Mouse (Mus musculus): ENCODE measurements around the gene Rgmb. TPM values are rescaled to one million over a fixed set of nuclear protein-coding genes. Genes with fewer than 3 reads are reported as not detected.

Gene Rgmb
- total RNA-seq, 2 experiments from 2014 or later, result 14.5 to 14.6 TPM

DNA sequence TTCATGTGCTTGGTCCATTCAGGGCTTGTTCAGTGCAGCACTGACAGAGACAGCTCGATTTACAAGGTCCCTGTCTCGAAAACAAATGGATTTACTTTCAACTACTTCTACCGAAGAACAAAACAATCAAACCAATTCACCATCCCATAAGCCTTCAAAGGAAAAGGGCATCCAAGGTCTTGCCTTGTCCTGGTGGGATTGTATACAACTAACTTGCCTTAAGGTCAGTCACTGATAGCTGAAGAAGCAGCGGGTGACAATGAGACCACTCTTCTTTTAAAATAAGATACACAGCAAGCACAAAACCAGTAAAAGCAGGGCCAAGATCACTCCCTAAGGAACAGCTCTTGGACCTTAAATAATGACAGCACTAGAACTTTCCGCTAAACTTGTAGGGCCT is 7.6 kb downstream of the Rgmb start:
- DNase-seq (ENCODE audit: low spot score in 2 of 2), result no peak

DNA sequence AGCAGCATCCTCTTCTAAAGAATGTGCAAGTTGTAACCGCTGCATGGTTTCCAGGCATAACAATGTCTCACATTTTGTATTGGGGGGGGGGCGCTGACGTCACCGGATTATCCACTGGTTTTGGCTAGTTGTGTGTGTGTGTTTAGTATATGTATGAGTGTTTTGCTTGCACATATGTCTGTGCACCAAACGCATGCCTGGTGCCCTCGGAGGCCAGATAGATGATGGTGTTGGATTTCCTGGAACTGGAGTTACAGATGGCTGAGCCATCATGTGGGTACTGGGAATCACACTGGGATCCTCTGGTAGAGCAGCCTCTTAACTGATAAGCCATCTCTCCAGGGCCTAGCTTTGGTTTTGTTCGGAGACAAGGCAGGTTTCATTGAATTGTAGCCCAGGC is 8.5 kb downstream of the Rgmb start:
- no peak for DNase-seq (ENCODE audit: low spot score in 2 of 2)

DNA sequence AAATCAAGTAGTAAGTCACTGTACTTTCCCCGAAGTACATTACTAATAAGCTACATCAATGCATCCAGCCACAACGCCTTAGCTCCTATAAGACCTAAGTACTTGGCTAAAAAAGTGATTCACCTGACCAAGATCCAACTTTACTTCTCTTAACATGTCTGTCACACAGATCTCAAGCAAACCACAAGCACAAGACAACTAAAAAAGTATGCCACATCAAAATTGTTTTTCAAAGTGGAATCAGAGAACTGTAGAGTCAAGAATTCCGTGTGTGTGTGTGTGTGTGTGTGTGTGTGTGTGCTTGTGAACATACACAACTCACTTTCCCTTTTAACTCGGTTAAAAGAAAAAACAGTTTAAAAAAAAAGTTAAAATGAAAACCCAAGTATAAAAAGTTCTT is 9.1 kb downstream of the Rgmb start:
- DNase-seq (ENCODE audit: low spot score in 2 of 2), result no peak

DNA sequence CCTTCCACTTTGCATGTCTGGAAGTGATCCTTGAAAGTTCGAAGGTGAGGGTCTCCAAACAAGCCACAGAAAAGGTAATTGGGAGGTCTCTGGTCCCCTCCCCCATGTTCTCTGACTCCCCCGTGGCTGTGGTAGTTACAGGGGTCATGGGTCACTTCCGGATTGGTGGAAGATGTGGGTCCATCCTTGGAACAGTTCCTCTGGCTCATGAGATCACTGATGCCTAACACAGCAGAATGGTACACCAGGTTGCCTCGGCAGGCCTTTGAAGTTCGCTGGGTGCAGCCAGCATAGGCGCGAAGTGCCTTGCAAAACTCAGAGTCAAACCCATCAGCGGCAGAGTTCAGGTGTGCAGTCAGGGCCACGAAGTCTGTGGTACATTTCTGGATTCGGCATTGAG is 10.1 kb downstream of the Rgmb start:
- no peak for DNase-seq (ENCODE audit: low spot score in 2 of 2)

DNA sequence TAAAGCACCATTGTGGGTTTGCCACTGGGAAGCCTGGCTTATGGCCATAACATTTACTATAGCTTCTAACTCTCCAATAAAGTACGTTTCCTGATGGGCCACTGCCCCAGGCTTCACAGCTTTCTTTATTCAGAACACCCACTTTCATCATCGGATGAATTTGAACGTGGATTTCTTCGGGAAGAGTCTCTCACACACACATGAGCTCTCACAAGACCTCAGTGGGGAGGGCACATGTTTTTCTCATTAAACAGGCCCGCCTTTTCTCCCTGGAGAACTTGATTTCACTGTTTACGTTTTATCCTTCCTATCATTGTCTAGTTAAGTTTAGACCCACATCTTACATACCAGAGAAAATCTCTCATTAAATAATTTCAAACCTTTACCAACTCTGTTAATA is 10.7 kb downstream of the Rgmb start:
- DNase-seq (ENCODE audit: low spot score in 2 of 2), result no peak

DNA sequence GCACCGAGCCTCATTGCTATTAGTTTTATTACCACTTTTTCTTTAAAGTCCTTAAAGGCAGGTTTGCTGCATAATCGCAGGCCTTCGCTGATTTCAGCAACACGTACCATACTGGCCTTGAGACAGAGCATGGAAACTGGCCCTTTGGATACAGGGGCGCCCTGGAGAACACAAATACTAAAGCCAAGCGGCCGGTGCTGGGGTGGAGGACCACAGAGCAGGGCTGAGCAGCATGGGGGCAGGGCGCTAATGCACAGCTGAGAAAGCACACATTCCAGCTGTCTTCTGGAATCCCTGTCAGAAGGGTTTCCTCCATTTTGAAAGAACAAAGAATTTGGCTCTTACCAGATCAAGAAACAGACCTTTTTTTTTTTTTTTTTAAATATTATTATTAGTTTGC is 12.5 kb downstream of the Rgmb start:
- DNase-seq (ENCODE audit: low spot score in 2 of 2), result no peak

DNA sequence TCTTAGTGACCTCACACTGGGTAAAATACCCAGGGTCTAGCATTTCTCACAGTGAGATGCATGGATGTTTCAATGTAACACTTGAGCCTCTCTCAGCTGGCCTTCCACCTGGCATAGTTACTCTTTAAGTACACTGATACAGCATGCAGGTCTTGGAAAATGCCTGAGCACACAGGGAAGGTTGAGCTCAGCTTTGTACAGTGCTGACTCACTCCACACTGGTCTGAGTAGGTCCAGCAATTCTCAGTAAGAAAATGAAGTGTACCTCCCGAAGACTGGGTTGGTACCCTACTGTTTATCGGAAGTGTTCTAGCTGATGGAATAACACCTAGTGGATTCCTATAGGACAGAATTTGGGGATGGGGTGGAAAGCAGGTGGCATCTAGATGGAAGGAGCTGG is 13.2 kb downstream of the Rgmb start:
- DNase-seq (ENCODE audit: low spot score in 2 of 2), result no peak

DNA sequence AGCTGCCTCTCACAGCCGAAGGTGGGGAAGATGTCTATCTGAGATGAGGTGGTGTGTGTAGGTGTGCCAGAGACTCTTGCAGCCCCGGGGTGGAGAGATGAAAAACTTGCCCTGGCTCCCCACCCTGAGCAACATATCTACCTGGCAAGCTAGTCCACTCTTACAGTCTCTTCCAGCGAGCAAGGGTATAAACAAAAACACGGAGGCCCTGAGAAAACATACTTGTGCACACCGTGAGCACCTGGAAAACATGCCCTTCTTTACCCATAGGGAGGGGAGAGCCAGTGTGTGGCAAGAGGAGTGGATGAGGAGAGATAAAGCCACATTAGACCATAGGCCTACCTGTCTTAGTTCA is 13.8 kb downstream of the Rgmb start:
- DNase-seq (ENCODE audit: low spot score in 2 of 2), result no peak

DNA sequence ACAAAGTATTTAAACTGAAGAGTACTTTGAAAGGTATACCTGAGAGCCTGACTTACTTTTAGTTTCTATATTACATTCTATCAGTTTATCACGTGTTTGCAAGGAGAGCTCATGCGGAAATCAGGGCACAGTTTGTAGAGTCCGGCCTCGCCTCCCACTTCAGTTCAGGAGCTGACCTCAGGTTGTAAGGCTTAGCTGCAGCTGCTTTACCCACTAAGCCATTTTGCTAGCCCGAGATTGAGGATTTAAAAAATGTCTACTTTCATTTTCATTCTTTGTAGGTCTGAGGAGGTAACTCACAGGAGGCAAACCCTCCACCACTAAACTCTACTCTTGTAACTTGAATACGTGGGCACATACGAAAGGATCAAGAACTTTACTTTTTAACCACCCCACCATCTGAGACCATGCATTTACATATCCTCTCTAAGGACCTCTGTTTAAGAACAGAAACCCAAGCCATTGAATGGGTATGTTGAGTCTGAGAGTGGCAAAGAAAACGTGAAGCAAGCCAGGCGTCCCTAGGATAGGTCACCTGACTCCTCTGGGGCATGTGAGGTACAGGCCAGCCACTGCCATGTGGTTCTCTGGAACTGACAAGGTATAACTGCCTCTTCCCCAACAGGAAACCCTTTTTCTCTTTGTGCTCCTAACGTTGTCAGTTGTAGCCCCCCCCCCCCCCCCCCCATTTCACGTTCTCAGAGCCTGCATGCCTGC is 14.3 kb downstream of the Rgmb start:
- no peak for DNase-seq (ENCODE audit: low spot score in 2 of 2)

DNA sequence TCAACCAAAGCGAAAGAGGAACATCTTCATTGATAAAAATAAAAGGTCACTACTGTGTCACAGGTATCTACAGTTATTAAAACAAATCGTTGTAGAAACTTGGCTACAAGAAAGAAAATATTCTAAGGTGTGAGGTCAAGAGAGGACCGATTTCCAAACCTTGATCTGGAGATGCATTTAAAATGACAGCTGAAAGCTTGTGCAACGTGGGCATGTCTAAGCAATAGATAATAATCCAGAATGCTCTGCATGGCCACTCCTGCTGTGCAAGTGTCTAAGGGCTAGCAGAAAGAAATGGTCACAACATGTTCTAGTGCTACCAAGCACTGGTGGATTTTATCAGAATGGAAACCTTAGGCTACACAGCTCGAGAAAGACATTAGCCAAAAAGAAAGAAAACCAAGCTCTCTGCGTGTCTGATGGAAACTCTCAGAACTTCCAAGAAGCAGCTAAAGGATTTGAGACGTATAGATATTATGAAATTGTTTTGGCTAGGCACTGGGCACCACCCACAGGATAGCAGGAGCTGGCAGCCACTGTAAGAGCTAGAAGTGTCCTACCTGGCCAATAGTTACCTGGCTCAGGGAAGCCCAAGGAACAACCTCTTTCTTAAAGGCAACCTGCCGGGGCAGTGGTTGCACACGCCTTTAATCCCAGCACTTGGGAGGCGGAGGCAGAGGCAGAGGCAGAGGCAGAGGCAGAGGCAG is 15.4 kb downstream of the Rgmb start:
- DNase-seq (ENCODE audit: low spot score in 2 of 2), result no peak

DNA sequence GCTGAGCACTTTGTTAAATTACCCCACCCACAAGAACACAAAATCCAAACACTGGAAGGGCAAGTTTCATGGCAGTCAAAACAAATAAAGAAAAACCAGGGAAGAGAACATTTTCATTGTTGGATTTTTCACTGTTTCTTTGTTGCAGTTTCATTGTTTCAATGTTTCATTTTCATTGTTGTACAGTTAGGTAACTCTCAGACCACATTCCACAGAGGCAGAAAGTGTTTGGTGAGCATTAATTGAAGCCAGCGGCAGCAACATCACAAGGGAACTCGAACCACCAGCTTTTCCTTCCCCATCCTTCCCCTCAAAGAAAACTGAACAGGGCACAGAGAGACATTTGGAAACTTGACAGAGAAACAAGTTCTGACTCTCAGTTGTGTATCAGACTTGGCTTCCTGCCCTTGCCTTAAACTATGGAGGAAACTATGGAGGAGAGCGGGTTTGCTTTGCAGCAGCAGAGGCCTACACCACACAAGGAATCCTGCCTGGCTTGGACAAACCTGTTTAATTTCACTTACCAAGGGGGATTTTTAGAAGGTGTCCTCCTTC is 17.1 kb downstream of the Rgmb start:
- no peak for DNase-seq (ENCODE audit: low spot score in 2 of 2)

DNA sequence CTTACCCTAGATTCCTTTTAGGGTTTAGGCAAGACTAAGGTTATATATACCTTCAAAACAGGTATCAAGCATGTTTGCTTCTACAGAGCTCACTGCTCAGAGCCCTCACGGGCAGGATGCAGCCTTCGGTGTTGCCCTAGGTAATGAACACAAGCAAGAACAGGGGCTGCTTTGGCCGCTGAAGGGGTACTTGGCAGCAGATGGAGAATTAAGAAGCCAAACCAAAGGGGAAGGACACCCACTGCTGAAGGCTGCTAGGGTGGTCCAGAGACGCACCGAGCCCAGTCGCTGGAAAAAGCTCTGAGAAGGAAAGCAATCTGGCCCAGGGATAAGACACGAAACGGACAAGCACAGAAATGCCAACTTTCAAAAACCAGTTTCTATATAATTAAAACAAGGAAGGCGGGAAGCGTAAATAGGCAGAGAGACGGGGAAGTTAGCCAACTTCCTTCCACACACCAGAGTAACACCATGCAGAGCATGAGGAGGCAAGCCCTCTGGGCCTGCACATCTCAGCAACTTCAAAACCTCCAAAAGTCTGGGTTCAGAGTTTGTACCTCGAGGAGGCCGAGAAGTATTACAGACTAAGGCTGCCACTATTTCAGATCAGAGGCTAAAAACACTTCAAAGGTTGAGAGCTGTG is 18.6 kb downstream of the Rgmb start:
- no peak for DNase-seq (ENCODE audit: low spot score in 2 of 2)

DNA sequence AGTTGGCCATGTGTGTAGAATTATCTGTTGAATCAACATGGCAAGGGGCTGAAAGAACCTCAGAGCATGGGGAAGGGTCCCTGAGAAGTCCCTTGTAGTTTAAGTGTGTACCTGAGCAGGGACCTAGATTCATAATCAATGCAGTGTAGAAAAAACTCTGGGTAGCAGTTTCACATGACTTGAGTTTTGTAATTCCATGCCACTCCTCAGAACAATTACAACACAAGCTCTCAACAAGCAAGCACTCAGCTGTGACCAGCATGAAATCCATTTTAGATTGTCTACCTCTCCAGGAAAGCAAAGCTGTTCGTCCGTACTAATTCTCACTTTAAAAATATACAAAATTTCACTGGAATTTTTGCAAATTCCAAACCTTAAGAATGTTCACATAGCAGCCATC is 20.9 kb downstream of the Rgmb start:
- DNase-seq (ENCODE audit: low spot score in 2 of 2), result no peak

DNA sequence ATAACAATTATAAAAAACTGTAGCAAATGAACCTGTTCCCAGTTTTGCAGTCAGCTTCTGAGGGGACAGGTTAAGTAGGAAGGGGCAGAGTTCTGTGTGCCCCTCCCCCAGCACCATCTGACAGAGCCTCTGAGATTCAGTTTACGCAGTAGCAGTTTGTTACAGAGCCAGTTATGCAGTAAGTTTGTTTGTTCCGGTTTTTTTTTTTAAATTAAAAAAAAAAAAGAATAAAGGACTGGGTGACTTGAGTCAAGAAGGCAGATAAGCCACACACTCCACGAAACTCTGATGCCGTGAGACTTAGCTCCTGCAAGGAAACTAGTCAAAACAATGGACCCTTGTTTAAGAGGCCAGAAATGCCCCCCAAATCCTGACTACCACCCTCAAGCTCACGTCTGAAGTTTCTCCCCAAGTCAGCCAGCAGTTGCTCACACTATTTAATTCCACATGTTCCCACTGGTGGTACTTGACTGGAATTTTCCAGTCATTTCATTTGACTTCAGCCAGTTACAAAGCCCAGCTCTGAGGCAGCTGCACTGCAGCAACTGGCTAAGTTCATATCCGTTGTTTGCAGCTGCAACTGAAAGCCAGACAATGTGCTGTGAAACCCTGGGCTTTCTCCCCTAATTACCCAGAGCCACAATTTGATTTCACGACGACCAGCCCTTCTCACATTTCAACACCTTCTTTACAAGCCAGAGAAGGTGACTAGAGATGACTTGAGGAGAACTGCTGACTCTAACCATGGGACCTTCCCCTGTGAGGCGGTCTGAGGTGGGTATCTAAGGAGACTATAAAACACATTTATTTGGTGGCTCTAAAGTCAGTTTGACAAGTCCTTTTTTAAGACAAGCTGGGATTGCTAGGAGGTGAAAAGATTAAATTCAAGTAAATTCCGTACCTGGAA is 22.1 kb downstream of the Rgmb start:
- no peak for DNase-seq (ENCODE audit: low spot score in 2 of 2)

DNA sequence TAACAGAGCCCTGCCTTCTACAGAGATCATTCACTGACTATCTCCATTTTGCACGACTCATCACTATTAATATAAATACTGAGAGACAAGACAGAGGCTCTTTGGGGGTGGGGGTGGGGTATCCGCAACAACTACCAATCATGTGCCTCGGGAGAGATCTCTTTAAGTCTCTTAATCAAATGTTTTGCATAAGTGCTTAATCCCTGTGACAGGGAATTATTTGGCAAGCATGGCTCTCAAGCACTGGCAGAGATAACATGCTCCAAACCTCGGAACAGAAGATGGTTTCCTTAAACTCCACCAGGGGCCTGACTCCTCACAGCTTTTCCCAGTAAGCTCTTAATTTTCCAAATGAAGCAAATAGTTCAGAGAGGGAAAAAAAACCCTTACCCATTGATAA is 22.8 kb downstream of the Rgmb start:
- no peak for DNase-seq (ENCODE audit: low spot score in 2 of 2)

DNA sequence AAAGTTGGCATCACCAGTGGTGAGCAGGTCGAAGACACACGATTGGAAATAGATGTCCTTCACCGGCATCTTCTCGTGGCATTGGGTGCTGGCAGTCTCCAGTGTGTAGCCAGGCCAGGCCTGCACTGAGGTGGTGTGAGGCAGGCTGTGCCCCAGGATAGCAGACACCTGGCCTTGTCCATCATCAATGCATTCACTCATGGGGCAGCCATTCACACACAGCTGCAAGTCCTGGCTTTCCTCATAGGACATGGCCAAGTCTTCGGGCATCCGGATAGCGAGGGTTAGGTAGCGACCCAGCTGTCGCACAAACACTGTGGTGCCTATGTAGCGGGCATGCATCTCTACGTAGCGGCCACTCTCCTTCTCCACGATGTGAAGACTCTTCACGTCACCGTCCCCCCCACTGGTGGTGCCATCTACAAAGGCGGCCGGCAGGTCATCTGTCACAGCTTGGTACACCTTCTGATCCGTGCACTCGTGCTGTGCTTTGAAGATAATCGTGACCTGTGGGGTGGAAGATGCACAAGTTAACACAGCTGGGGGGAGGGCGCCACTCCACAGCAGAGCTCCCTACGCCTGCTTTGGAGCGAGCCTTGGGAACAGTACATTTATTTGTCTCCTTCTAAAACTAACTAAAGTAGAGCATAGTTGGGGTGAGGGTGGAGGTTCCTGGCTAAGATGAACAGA is 23.4 kb downstream of the Rgmb start:
- no peak for DNase-seq (ENCODE audit: low spot score in 2 of 2)

DNA sequence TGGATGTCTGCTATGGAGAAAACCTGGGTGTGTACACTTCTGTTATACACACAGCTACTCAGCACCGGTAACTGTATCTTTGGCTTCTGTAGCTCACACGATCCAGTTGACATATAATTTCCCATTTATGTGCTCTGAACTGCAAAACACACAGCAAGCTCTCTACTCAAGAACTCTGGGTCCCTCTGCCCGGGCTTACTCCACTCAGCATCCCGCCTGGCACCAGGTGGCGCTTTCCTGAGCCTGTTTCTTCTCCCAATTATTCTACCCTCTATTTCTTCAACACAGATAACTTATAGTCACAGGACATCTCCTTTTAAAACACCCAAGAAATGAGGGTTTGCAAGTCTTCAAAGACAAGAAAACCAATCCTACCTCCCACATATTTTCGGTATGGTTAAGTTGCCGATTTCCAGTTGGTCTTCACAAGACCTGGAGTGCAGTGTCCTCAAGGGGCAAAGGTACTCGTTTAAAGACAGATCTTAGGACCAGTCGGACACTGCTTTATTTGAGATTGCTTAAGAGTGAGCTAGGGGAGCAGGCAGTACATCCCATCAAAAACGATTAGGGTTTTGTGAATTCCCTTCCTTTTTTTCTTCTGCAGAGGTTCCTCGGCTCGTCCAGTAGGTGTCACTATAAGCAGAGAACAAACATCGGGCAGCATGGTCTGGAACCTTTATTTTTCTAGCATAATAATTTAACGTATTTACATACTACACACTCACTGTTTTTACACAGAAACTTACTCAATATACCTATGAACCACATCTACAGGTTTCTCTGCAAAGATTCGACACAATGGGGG is 26.6 kb downstream of the Rgmb start:
- DNase-seq (ENCODE audit: low spot score in 2 of 2), result no peak

DNA sequence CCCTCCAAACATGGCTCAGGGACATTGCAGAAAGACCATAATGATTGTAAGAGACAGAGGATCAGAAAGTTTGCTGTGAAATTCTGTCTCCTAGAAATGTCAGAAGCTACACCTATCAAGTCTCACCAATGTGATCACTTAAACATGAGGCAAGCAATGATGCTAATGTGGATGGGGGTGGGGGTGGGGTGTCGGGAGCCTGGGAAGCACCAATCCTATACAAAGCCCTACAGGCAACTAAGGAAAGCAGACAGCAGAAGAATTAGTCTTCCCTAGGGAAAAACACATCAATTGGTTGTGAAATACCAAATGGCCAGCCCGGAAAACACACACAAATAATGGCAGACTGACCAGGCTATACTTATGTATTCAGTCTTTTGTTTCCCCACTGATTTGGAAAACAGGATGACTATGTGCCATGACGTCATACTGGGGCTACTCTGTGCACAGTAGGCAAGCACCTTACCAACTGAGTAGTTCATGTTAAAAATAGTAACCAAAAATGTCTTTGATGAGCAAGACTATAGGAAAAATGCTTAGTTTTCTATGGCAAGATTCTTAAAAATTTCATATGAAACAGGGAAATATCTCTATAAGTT is 31.5 kb downstream of the Rgmb start:
- no peak for DNase-seq (ENCODE audit: low spot score in 2 of 2)

DNA sequence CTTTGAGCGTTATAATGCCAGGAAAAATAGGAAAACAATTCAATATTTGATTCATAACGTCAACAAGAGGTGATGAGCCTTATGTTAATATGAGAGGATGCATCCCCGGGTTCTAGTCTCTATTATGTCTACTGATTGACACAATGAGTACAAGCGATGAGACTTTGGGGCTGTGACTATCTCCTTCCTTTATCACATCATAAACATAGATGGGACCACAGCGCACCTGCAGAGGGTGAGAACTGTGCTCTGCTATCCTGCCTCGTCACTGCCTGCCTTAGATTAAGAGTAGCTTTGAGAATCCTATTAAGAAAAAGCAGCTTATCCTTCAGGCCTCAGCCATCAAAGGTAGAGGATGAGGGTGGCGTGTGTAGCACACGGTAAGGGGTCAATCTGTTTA is 40.1 kb downstream of the Rgmb start:
- DNase-seq (ENCODE audit: low spot score in 2 of 2), result no peak

All from adrenal gland, adult 18-20 months (tissue).